Mouse (Mus musculus): ENCODE data around the gene Hist1h4d.
A peak's percentile ranks its signal among the peaks of the same experiment; 100 is the strongest.
"Not testable (repeated sequence)": the region's sequence is repeated elsewhere in the genome, so short reads cannot be mapped to it uniquely, and the experiment has no call there.

The Hist1h4d gene

DNA sequence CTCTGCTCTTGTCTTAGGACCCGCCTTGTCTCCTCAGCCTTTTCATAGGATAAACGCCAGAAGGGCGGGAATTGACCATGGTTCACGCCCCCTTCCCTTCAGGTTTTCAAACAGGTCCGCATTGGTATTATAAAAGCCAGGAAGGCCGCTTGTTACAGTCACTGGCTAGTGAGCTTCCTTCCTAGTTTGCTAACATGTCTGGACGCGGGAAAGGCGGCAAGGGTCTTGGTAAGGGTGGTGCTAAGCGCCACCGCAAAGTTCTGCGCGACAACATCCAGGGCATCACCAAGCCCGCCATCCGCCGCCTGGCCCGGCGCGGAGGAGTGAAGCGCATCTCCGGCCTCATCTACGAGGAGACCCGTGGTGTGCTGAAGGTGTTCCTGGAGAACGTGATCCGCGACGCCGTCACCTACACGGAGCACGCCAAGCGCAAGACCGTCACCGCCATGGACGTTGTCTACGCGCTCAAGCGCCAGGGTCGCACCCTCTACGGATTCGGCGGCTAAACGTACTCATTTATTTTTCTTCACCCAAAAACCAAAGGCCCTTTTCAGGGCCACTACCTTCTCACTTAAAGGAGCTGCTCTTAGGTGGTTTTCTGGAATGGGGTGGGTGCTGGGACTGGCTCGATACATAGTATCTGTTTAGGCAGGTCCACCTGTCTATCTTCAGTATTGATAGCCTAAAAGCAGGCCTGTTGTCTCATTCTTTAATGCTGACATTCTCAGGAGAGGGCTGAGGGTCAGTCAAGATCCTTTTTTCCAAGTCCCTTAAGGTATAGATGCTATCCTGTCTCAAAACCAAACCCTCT lies at the start of gene Hist1h4d:
Gene Hist1h4d, plus strand, starts transcription at position 191 of the 811 bp plus-strand sequence.
- no peak for DNase-seq (ENCODE audit: extremely low spot score, low read depth, low spot score)

DNA sequence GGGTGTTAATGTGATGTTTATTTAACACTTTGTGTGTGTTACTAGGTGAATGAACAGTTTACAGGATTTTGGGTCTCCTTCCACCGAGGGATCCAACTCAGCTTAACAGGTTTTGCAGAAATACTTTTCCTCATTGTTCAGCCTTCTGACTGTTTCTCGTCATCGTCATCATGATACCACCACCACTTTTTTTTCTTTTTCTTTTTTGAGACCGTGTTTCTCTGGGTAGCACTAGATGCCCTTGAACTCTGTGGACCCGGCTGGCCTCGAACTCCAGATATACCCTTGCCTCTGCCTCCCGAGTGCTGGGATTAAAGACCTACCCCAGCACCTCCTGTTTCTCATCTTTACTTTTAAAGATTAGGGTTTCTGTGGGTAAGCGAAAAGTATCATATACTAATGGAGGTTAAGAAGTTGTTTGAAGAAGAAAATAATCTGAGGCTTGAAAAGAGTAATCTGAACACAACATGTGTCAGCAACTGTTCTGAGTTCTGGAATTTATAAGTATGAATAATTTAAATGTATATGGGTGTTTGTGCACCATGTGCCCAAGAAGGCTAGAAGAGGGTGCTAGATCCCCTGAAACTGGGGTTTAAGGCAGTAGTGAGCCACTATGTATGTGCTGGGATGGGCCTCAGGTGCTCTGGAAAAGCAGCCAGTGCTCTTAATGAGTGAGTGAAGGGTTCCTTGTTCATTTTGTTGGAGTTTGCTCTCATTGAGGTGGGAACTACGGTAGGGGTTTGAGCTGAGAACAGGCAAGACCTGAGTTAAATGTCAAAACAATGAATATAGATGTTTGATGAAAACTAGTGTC lies 48.9 kb upstream of the Hist1h4d start:
- no peak for DNase-seq (ENCODE audit: extremely low spot score, low read depth, low spot score)

DNA sequence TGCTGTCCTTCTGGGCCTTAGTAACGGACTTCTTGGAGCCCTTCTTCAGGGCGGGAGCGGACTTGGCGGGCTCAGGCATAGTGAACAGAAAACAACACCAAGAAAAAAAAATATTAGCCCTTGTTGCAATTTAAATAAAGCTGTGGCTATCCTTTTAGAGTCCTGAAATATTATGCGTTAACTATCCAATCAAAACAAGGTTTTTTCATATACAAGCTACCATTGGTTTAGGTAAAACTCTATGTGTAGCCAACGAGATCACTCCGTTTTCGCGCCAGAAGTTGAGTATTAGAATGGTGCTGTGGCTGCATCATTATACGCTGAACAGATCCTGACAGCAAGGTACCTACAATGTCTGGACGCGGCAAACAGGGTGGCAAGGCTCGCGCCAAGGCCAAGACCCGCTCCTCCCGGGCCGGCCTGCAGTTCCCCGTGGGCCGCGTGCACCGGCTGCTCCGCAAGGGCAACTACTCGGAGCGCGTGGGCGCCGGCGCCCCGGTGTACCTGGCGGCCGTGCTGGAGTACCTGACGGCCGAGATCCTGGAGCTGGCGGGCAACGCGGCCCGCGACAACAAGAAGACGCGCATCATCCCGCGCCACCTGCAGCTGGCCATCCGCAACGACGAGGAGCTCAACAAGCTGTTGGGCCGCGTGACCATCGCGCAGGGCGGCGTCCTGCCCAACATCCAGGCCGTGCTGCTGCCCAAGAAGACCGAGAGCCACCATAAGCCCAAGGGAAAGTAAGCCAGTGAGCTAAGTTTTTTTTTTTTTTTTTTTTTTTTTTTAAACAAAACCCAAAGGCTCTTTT lies 47.6 kb upstream of the Hist1h4d start, which contains the start of gene Hist1h2af:
Gene Hist1h2af, plus strand, starts transcription at position 347 of the 808 bp plus-strand sequence.
- DNase-seq (ENCODE audit: extremely low spot score, low read depth, low spot score): not testable (repeated sequence)

DNA sequence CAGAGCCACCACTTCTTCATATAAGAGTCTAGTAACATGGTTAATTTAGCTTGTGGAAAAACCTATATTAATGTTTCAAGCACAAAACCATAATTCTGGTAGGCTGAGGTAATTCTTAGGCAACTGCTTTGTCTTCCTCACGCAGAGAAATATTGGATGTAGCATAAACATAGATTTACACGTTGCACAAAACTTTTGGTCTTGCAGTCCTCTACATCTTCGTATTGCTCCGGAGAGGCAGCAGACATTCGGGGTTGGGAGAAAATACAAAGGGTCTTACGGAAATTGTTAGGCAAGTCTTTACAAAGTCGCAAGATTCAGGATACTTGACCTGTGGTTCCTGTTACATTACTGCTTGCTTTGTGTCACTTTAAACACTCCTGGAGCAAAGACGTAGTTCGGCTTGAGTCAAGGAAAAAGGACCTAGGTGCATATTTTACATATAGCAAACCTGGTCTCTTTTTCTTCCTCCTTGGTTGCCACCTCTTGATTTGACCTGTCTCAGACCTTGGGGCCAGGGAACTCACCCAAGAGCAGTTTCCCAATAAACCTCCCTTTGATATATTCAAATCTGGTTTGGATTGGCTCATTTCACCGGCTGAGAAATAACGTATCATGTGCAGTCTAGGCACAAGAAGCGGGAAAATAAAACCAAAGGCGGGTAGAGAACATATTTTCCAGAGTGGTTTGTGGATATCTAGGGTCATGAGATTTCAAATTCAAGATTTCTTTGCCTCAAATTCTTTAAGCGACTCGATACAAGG lies 46.8 kb upstream of the Hist1h4d start:
- no peak for DNase-seq (ENCODE audit: extremely low spot score, low read depth, low spot score)

DNA sequence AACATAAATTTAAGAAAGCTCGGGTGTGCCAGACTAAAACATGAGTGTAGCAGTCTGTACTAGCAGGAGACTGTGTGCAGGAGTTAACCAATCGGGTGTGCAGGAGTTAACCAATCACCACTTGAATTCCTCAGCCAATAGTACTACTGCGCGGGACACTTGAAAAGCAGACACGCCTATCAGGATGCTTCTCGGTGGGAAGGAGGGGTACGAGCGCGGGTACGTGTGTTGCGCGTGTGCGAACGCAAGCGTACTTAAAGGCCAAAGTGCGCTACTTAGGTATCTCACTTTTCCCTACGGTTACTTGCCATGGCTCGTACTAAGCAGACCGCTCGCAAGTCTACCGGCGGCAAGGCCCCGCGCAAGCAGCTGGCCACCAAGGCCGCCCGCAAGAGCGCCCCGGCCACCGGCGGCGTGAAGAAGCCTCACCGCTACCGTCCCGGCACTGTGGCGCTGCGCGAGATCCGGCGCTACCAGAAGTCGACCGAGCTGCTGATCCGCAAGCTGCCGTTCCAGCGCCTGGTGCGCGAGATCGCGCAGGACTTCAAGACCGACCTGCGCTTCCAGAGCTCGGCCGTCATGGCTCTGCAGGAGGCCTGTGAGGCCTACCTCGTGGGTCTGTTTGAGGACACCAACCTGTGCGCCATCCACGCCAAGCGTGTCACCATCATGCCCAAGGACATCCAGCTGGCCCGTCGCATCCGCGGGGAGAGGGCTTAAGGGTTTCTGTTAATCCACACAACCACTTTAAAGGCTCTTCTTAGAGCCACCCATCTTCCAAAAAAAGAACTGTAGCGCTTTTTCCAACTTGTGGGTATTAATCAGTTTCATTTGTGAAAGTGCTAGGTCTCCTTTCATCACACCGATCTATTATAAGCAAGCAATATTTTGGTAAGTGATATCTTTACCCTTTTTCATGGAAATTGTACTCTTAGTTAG lies 46.0 kb upstream of the Hist1h4d start, which contains the start of gene Hist1h3g:
Gene Hist1h3g, plus strand, starts transcription at position 286 of the 939 bp plus-strand sequence.
- not testable (repeated sequence) for DNase-seq (ENCODE audit: extremely low spot score, low read depth, low spot score)

DNA sequence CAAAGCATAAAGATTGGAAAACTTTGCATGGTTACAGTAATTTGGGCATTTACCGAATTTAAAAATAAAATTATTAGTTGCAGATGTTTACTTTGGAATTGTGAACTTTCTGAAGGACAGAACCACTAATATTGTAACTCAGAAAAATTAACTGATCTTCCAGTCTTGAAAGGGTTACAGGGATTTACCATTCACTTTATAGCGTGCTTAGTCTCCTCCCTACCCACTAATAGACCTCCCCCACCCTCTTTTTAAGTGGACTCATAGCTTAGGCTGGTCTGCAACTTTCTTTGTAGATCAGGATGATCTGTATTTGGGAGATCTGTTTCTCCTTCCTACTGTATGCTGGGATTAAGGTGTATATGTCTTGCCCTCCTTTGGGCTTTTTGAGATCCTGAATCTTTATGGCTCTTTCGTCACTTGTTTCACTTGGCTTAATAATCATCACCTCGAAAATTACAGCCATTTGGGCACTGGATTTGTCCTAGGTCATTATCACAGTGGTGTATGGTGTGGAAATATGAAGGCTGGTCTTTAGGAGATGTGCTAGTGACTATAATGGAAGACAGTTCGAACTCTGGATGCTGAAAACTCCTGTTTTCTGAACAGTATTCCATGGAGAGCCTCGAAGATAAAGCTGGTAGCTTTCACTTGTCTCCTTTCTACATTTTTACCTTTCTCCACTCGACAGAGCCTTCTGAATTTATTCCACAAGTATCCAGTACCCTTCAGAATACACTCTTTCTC lies 45.1 kb upstream of the Hist1h4d start:
- DNase-seq (ENCODE audit: extremely low spot score, low read depth, low spot score): no peak

DNA sequence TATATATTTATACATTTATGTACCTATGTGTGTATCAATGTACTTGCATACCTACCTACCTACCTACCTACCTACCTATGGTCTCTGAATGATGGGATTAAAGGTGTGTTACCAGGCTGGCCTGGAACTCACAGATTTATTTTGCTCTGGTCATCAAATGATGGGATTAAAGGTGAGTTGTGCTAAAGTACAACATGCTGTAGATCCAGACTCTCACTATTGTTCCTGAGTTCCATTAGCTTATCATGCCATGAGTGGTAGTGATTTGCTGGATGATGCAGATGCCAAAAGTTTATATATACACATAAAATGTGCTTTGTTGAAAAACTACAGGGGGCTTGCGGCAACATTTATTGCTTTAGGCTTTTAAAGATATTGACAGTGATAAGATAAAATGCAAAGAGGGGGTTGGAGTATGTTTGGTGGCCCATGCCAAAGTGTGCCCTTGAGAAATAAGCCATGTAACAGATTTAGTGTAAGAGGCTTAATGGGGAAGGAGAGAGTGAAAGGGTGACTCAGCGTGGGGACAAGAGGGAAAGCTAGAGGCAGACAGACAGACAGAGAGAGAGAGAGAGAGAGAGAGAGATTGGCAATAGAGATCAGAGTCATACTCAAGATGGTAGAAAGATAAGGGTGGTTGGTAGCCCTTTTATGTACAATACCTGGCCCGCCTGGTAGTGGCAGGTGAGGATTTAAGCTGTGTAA lies 44.2 kb upstream of the Hist1h4d start:
- DNase-seq (ENCODE audit: extremely low spot score, low read depth, low spot score): no peak

DNA sequence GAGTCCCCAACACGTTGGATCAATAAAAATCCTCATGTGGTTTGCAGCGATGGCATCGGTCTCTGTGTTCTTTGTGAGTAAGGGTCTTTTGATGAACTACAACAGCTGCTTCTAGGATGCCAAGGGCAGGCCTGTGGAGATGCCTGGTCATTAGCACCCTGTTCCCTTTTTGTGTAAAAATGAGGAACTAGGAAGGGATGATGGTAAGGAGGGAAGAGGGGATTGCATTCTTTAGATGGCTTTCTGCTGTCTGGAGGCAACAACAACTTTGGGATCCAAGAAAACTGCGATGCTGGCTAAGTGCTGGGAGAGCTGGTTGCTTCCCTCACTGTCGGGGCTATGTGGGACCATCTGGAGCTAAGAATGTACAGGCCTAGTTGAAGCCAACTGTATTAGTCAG lies 43.1 kb upstream of the Hist1h4d start:
- no peak for DNase-seq (ENCODE audit: extremely low spot score, low read depth, low spot score)

DNA sequence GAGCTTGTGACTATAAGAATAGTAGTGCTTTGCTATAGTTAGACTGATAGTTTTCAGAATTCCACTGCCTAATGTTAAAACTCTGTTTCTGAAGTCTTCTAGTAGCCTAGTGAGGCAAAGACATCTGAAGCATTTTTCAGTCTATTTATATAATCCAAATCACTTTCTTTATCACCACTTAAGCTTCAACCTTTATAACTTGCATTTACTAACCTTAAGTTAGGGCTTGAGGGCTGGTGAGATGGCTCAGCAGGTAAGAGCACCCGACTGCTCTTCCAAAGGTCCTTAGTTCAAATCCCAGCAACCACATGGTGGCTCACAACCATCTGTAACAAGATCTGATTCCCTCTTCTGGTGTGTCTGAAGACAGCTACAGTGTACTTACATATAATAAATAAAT lies 41.6 kb upstream of the Hist1h4d start:
- DNase-seq (ENCODE audit: extremely low spot score, low read depth, low spot score): not testable (repeated sequence)

DNA sequence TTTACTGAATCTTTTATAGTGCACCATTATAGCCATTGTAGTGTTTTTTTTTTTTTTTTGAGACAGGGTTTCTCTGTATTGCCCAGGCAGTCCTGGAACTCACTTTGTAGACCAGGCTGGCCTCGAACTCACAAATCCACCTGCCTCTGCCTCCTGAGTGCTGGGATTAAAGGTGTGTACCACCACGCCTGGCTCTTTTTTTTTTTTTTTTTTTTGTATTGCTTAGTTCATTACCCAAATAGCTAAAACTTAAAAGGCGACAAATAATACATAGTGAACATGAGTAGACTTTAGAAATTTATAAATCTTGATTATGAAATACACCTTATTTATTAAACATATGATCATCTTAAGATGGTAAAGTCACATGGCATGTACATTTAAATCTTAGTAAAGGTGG lies 39.9 kb upstream of the Hist1h4d start:
- no peak for DNase-seq (ENCODE audit: extremely low spot score, low read depth, low spot score)

DNA sequence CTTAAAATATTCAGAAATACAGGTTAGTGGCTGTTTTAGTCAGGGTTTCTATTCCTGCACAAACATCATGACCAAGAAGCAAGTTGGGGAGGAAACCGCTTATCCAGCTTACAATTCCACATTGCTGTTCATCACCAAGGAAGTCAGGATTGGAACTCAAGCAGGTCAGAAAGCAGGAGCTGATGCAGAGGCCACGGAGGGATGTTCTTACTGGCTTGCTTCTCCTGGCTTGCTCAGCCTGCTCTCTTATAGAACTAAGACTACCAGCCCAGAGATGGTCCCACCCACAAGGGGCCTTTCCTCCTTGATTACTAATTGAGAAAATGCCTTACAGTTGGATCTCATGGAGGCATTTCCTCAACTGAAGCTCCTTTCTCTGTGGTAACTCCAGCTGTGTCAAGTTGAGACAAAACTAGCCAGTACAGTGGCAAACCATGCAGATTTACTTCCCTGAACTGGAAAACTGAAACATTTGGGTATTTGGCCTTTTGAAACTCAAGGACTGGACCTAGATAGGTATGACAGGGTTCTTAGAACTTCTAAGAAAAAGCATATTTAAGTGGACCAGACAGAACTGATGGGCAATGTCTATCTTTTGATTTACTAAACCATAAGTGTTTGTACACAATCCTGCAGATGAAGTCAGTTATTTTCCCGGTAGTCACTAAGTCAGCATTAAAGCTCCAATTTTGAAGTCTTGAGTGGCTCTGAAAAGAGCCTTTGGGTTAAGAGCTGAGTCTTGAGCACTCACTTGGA lies 39.0 kb upstream of the Hist1h4d start:
- DNase-seq (ENCODE audit: extremely low spot score, low read depth, low spot score): not testable (repeated sequence)

DNA sequence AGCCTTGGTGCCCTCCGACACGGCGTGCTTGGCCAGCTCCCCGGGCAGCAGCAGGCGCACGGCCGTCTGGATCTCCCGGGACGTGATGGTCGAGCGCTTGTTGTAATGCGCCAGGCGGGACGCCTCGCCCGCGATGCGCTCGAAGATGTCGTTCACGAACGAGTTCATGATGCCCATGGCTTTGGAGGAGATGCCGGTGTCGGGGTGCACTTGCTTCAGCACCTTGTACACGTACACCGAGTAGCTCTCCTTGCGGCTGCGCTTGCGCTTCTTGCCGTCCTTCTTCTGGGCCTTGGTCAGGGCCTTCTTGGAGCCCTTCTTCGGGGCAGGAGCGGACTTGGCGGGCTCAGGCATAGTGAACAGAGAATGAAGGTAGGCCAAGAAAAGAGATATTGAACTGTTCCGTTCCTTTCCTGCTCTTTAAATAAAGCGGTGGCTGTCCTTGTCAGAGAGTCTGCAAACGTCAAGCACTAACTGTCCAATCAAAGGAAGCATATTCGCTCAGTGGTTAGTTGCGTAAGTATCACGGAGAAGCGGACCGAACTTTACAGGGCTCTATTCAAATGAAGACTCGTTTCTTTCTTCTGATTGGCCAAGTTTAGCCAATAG lies 38.3 kb upstream of the Hist1h4d start, which contains the start of gene Hist1h2bh:
Gene Hist1h2bh, minus strand, starts transcription at position 394 of the 609 bp plus-strand sequence.
- DNase-seq (ENCODE audit: extremely low spot score, low read depth, low spot score): not testable (repeated sequence)

DNA sequence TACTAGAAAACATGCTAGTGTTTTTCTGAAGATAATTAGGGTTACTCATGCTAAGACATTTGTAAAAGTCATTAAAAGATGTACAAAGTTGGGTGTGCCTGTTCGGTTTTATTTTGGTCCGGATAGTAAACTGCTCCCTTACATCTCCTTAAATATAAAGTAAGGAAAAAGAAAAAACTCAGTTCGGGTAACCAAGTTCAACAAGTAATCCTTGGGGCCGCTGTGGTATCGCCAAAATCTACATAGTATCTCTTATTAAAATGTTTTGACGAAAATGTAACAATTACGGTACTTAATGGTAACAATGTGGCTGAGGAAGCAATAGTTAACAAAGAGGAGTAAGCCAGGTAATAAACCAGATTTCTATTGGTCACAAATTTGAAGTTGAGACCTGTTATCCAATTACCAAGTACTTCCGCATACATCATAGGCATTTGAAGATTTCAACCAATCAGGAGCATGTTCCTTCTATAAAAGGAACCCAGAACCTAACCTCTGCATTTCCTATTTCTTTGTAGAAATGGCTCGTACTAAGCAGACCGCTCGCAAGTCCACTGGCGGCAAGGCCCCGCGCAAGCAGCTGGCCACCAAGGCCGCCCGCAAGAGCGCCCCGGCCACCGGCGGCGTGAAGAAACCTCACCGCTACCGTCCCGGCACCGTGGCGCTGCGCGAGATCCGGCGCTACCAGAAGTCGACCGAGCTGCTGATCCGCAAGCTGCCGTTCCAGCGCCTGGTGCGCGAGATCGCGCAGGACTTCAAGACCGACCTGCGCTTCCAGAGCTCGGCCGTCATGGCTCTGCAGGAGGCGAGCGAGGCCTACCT lies 37.2 kb upstream of the Hist1h4d start, which contains the start of gene Hist1h3f:
Gene Hist1h3f, plus strand, starts transcription at position 88 of the 822 bp plus-strand sequence.
- DNase-seq (ENCODE audit: extremely low spot score, low read depth, low spot score): peak; percentile 100

DNA sequence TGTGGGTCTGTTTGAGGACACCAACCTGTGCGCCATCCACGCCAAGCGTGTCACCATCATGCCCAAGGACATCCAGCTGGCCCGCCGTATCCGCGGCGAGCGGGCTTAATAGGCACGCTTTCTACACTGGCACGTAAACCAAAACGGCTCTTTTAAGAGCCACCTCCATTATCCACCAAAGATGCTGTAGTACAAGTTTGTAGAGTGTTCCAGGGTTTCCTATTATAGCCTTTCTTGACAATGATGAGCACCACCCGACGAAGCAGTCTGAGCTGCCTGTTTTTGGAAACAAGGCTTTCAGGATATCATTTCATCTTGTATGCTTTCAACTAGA lies 36.6 kb upstream of the Hist1h4d start:
- not testable (repeated sequence) for DNase-seq (ENCODE audit: extremely low spot score, low read depth, low spot score)

DNA sequence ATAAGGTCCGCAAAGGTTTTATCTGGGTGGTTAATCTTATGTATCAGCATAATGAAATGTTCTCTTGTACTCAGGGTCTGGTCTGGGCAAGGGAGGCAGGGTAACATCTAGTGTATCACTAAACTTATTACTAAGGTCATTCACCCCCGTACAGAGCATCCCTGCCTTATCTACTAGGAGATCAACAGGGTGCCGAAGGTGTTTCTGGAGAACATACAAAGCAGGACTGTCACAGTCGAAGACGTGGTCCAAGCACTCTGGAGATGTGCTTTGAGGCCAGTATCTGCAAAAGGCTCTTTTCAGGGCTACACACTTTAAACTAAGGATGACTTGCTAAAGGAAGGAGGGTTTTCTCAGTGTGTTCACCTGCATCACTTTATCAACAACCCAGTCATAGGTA lies 34.7 kb upstream of the Hist1h4d start:
- DNase-seq (ENCODE audit: extremely low spot score, low read depth, low spot score): no peak

DNA sequence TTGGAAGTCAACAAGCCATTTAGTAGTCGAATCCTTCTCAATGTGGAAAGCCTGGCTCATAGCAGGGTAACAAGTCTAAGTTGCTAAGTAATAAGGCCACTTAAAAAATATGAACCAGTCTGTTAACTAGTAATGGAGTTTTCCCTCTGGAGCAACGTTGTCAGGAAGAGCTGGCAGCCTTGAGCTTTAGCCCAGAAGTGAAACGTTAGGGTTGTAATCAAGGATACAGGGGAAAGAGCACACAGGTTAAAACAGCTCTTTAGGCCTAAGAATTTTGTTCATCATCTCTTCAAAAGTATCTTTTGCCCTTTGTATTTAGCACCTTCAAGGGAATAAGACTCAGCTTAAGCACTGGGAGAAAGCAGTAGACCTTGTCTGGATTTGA lies 30.6 kb upstream of the Hist1h4d start:
- no peak for DNase-seq (ENCODE audit: extremely low spot score, low read depth, low spot score)
